Mouse (Mus musculus) lung, adult 2 months (tissue): ENCODE data around the gene Olfr295. TPM values are rescaled to one million over a fixed set of nuclear protein-coding genes. Genes with fewer than 3 reads are reported as not detected.

Source experiments
- DNase-seq: peaks from one replicate; pipeline ENCODE4 v3.0.0; 2022
- H3K4me1 ChIP-seq: fragments of 200-500 bp; 2 replicates; pipeline ENCODE4 v1.6.1; 2011; ENCODE audit warnings: low read length; ENCODE audit not compliant: control insufficient read depth, insufficient read depth
- H3K4me3 ChIP-seq: fragments of 200-500 bp; replicated peaks from 2 replicates; pipeline ENCODE3; 2011; ENCODE audit warnings: low read depth, mild to moderate bottlenecking, control low read depth, low read length; ENCODE audit errors: extremely low read depth
- CTCF ChIP-seq: fragments of 200-500 bp; IDR thresholded peaks from 2 replicates; pipeline ENCODE4 v1.5.1; 2011; ENCODE audit warnings: mild to moderate bottlenecking, low read length, control low read depth; ENCODE audit not compliant: insufficient read depth
- POLR2A ChIP-seq: fragments of 200-500 bp; IDR thresholded peaks from 2 replicates; pipeline ENCODE4 v1.6.1; 2011; ENCODE audit warnings: low read depth, mild to moderate bottlenecking, control low read depth, low read length, borderline replicate concordance; ENCODE audit errors: extremely low read depth
- WGBS: fragments of 180-500 bp; shearing (Covaris S2); methylation state at CpG from one replicate; pipeline ENCODE4 v1.1.7; 2018; 5-methylcytosine and 5-hydroxymethylcytosine counted together
- polyA plus RNA-seq: library from polyadenylated mRNA; depleted of rRNA; stranded (reverse); fragments of >200 nt; gene quantifications from 2 replicates; pipeline ENCODE4 v1.2.3, GENCODE M21; 2012; rRNA removed

The Olfr295 gene
- not detected in 2 replicates for polyA plus RNA-seq

- DNase-seq, result no peak
- Histone ChIP-seq H3K4me1 (no peaks in the 10 kb centered on the region), H3K4me3 (no peak within 1 kb of the TSS)
- 69% methylated on average over 2 of the region's 2 CpGs for WGBS
- TF ChIP-seq CTCF (no peak), POLR2A (no peak)
These were observed at the start of gene Olfr295 for GRCm38 (mm10) chr7:86583562-86583961. Gene Olfr295 (plus strand): TSS chr7:86583862.

DNA sequence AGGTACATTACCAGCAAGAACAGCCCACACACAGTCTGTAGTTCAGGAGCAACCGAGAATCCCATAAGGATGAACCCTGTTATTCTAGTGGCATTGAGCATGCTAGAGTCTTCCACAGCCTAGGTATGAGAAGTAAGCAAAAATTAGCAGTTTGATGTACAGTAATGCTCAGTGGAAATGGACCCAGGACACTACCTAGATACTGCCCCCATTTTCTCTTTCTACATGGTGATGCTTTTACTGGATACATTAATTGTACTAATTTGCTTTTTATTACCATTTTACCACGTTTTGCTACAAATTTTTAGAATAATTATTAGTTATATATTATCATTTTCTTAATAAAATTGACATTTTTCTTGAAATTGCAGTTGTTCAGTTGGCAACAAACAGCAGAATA, 32.9 kb downstream of the Olfr295 start, which contains the start of gene Olfr294:
Gene Olfr294, minus strand, starts transcription at position 101 of the 400 bp plus-strand sequence.
- DNase-seq, result no peak
- no peak within 1 kb of the TSS for H3K4me3 ChIP-seq
- TF ChIP-seq POLR2A (no peak), CTCF (no peak)
- 48% methylated on average over 2 of the region's 2 CpGs for WGBS
- H3K4me1 ChIP-seq, result no peaks in the 10 kb centered on the region

Other genes with a start within 250 kb of the Olfr295 start
- not detected in 2 replicates for gene Olfr307, start 246.3 kb upstream of the Olfr295 start, polyA plus RNA-seq
- not detected in 2 replicates for gene Olfr305, start 216.9 kb upstream of the Olfr295 start, polyA plus RNA-seq
- gene Olfr304, start 197.2 kb upstream of the Olfr295 start, polyA plus RNA-seq, result not detected in 2 replicates
- not detected in 2 replicates for gene Olfr303, start 186.1 kb upstream of the Olfr295 start, polyA plus RNA-seq
- not detected in 2 replicates for gene Olfr301, start 180.0 kb upstream of the Olfr295 start, polyA plus RNA-seq
- gene Olfr299, start 123.9 kb upstream of the Olfr295 start, polyA plus RNA-seq, result not detected in 2 replicates
- not detected in 2 replicates for gene Olfr298, start 91.4 kb upstream of the Olfr295 start, polyA plus RNA-seq
- gene Olfr297, start 63.9 kb upstream of the Olfr295 start, polyA plus RNA-seq, result not detected in 2 replicates
- gene Olfr294, start 32.8 kb downstream of the Olfr295 start, polyA plus RNA-seq, result not detected in 2 replicates
- gene Olfr293, start 65.2 kb downstream of the Olfr295 start, polyA plus RNA-seq, result not detected in 2 replicates
- gene Olfr292, start 104.5 kb downstream of the Olfr295 start, polyA plus RNA-seq, result not detected in 2 replicates
- 0.05 and 0.11 TPM in 2 replicates for gene Folh1, start 192.1 kb downstream of the Olfr295 start, polyA plus RNA-seq
- gene Vmn2r77, start 211.2 kb downstream of the Olfr295 start, polyA plus RNA-seq, result not detected in 2 replicates